Mouse (Mus musculus): Measurements from ENCODE around the gene C1s1. TPM values are rescaled to one million over a fixed set of nuclear protein-coding genes. Genes with fewer than 3 reads are reported as not detected.
"Not testable (repeated sequence)": the region's sequence is repeated elsewhere in the genome, so short reads cannot be mapped to it uniquely, and the experiment has no call there.

Gene C1s1
- polyA plus RNA-seq, 1 experiment = 50.4 TPM

DNA sequence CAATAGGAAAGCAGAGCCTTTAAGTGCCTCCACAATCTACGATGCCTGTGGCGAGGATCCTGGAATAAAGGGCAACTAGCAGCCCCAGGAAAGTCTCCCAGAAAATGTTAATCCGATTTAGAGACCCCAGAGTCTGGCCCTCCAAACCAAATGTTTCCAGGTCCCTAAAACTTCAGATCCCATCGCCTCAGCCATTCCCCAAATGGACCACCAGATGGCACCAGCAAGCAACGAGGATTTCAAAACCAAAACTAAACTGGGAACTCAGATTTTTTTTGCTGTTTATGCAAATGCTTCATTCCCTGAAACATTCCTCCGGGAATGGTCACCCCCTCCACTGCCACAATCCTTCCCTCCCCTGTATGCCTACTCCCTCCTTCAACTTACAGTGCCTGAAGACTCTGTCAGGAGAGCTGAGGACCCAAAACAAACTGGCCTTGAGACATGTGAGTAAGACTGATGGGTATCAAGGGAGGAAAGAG is 29.8 kb downstream of the C1s1 start, which contains the start of gene C1ra:
Gene C1ra, plus strand, starts transcription at position 51 of the 482 bp plus-strand sequence.
- Histone ChIP-seq H3K27ac (ENCODE audit: insufficient read depth, low read length) (peak within 1 kb of the TSS; percentile 49), H3K4me1 (ENCODE audit: control insufficient read depth, insufficient read depth, low read length) (no peaks in the 10 kb centered on the region), H3K4me3 (ENCODE audit: insufficient read depth, low read length) (no peak within 1 kb of the TSS)
- TF ChIP-seq CTCF (IDR thresholded peaks at IDR 0.05; ENCODE audit: borderline replicate concordance, insufficient read depth, low read length) (0 out of 2 replicates have a peak, but pooled peaks have one; percentile 23), POLR2A (IDR thresholded peaks at IDR 0.05; ENCODE audit: low read depth, low read length) (peak; percentile 37; the same call in 1 of the 2 replicates)

DNA sequence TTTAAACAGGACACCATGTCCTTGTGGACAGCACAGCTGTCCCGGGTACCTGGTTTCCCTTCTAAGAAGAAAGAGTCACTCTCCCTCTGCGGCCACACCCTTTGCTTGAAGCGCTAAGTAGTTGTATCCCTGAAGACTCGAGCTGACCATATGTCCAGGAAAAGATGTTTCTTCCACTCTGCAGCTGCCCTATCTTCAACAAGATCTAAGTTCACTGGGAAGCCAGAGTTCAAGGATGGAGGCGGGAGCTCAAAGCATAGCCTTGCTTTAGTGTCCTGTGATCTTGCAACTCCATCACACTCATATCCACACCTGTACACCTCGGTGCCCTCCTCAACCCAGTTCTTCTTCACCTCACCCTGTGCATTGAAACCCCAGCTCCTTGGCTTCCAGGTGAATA is 30.2 kb downstream of the C1s1 start:
- TF ChIP-seq POLR2A (IDR thresholded peaks at IDR 0.05; ENCODE audit: low read depth, low read length) (no peak), CTCF (IDR thresholded peaks at IDR 0.05; ENCODE audit: borderline replicate concordance, insufficient read depth, low read length) (no peak)
- no peak overlapping the region for H3K27ac ChIP-seq (ENCODE audit: insufficient read depth, low read length)
- H3K4me3 ChIP-seq (ENCODE audit: insufficient read depth, low read length) = no peak overlapping the region
- H3K4me1 ChIP-seq (ENCODE audit: control insufficient read depth, insufficient read depth, low read length) = no peaks in the 10 kb centered on the region

DNA sequence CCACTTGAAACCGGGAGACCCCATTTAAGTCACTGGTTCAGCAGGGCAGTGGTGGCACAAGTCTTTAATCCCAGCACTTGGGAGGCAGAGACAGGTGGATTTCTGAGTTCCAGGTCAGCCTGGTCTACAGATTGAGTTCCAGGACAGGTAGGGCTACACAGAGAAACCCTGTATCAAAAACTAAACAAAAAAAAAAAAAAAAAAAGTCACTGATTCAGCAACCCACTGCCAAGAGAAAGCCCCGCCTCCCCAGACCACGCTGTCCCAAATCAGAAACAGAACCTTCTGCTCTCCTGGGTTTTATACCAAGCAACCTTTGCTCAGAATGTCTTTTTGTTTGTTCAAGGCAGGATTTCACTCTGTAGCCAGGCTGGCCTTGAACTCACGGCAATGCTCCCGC is 33.0 kb downstream of the C1s1 start:
- H3K4me3 ChIP-seq (ENCODE audit: insufficient read depth, low read length); H3K27ac ChIP-seq (ENCODE audit: insufficient read depth, low read length); H3K4me1 ChIP-seq (ENCODE audit: control insufficient read depth, insufficient read depth, low read length): not testable (repeated sequence)

DNA sequence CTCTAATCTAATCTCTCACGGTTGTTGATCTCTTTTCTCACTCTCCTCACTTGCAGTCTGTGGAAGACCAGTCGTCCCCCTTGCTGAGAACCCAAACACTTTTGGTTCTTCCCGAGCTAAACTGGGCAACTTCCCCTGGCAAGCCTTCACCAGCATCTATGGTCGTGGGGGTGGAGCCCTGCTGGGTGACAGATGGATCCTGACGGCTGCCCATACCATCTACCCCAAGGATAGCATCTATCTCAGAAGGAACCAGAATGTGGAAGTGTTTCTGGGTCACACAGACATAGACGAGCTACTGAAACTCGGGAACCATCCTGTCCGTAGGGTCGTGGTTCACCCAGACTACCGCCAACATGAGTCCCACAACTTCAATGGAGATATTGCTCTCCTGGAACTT is 33.9 kb downstream of the C1s1 start:
- Histone ChIP-seq H3K4me3 (ENCODE audit: insufficient read depth, low read length) (no peak overlapping the region), H3K27ac (ENCODE audit: insufficient read depth, low read length) (no peak overlapping the region), H3K4me1 (ENCODE audit: control insufficient read depth, insufficient read depth, low read length) (no peaks in the 10 kb centered on the region)
- TF ChIP-seq CTCF (IDR thresholded peaks at IDR 0.05; ENCODE audit: borderline replicate concordance, insufficient read depth, low read length) (no peak), POLR2A (IDR thresholded peaks at IDR 0.05; ENCODE audit: low read depth, low read length) (no peak)

DNA sequence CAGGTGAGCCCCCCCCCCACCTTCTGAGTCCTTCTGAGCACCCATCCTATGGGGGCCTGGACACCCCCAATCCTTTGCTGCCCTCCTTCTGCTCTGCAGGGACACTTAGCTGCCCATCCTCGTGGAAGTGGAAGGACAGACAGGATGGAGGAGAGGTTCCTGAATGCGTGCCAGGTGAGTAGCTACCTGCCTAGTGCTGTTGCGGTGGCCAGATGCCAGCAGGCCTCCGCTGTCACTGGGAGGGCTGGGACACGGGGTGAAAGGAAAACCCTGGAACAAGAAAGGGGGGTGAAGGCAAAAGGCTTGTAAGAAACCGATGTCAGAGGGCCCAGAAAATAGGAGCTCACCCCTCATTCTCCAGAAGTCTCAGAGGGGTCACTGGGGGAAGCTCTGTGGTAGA is 35.2 kb downstream of the C1s1 start:
- TF ChIP-seq POLR2A (IDR thresholded peaks at IDR 0.05; ENCODE audit: low read depth, low read length) (no peak), CTCF (IDR thresholded peaks at IDR 0.05; ENCODE audit: borderline replicate concordance, insufficient read depth, low read length) (no peak)
- no peak overlapping the region for H3K27ac ChIP-seq (ENCODE audit: insufficient read depth, low read length)
- no peaks in the 10 kb centered on the region for H3K4me1 ChIP-seq (ENCODE audit: control insufficient read depth, insufficient read depth, low read length)
- H3K4me3 ChIP-seq (ENCODE audit: insufficient read depth, low read length) = no peak overlapping the region

DNA sequence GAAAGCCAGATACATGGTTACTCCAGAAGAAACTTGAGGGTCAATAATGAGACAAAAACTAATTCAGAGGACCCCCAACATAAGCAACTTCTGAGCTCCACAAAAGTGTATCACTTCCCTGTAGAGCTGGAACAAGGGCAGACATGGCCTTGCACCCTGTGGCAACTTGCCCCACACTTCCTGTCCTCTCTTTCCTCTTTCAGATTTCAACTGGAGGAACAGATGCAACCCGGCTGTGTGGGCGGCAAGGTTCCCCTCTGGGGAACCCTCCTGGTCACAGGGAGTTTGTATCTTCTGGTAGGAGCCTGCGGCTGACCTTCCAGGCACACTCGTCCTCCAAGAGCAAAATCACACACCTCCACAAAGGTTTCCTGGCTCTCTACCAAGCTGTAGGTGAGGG is 37.1 kb downstream of the C1s1 start:
- Histone ChIP-seq H3K4me3 (ENCODE audit: insufficient read depth, low read length) (no peak overlapping the region), H3K4me1 (ENCODE audit: control insufficient read depth, insufficient read depth, low read length) (peaks cover 3% of the 10 kb centered on the region; the same call in 1 of the 2 replicates), H3K27ac (ENCODE audit: insufficient read depth, low read length) (no peak overlapping the region)
- TF ChIP-seq CTCF (IDR thresholded peaks at IDR 0.05; ENCODE audit: borderline replicate concordance, insufficient read depth, low read length) (no peak), POLR2A (IDR thresholded peaks at IDR 0.05; ENCODE audit: low read depth, low read length) (no peak)

DNA sequence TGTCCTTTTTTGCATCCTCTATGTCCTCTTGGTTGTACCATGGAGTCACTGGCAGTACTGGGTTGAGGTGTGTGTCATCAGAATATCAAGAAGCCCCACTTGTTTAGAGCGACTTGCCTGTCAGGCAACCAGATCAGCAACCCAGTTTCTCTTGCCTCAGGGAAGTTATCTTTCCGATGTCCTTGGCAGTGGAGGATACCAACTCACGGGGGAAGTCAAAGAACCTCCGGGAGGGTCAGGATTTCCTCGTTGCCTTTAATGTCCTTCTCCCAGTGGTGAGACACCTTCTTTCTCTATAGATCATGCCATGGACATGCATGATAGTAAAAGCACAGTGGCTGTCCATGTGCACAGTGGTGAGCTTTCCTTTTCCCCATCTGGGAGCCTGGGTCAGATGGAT is 40.1 kb downstream of the C1s1 start:
- Histone ChIP-seq H3K4me1 (ENCODE audit: control insufficient read depth, insufficient read depth, low read length) (peaks cover 3% of the 10 kb centered on the region; the same call in 1 of the 2 replicates), H3K27ac (ENCODE audit: insufficient read depth, low read length) (no peak overlapping the region), H3K4me3 (ENCODE audit: insufficient read depth, low read length) (no peak overlapping the region)
- TF ChIP-seq POLR2A (IDR thresholded peaks at IDR 0.05; ENCODE audit: low read depth, low read length) (no peak), CTCF (IDR thresholded peaks at IDR 0.05; ENCODE audit: borderline replicate concordance, insufficient read depth, low read length) (no peak)

DNA sequence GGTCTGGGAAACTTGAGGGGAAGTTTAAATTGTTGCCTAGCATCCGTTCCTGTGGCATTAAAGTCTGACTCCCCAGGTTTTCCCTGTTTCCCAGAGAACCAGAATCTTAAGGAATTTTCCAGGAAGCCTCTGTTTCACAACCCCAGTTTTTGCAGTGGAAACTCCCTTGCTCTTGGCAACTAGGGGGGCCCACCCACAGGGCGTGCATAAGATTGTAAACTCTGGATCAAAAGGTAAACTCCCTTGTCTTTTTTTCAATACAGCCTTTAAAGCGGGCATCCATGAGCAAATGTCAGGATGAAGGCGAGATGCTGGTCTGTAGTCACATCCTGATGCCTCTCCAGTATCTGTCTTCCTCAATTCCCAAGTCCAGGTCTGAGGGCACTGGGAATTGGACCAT is 40.7 kb downstream of the C1s1 start:
- no peak overlapping the region for H3K27ac ChIP-seq (ENCODE audit: insufficient read depth, low read length)
- no peak for TF ChIP-seq CTCF (IDR thresholded peaks at IDR 0.05; ENCODE audit: borderline replicate concordance, insufficient read depth, low read length)
- TF ChIP-seq POLR2A (IDR thresholded peaks at IDR 0.05; ENCODE audit: low read depth, low read length) = no peak
- H3K4me1 ChIP-seq (ENCODE audit: control insufficient read depth, insufficient read depth, low read length) = peaks cover 3% of the 10 kb centered on the region; the same call in 1 of the 2 replicates
- no peak overlapping the region for H3K4me3 ChIP-seq (ENCODE audit: insufficient read depth, low read length)

DNA sequence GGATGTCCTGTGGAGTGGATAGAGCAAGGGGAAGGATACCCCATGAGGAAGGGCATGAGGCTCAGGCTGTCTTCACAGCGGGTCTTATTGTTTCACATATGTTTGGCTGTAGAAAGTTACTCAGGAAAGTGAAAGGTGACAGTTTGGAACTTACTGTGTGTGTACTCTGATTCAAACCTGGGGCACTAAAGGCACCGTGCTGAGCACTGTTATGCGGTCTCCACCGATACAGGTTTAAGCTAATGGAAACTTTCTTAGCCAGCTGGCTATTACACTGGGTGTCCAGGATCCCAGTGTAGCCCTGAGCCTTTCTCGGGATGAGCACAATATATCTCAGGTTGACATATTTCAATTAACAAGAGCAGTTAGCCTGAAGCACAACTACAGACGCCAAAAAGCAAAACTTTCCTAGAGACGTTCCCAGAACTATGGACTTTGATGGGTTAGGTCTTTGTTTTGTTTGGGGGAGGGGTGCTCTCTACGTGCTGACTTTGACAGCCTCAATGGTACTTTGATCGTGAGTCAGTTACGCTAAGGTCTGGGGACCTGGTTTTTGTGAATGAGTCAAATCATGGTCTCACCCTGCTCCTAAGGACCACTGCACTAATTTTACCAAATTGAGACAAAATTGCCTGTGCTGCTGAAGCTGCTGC is 42.1 kb downstream of the C1s1 start:
- no peak overlapping the region for H3K4me3 ChIP-seq (ENCODE audit: insufficient read depth, low read length)
- H3K4me1 ChIP-seq (ENCODE audit: control insufficient read depth, insufficient read depth, low read length) = peaks cover 3% of the 10 kb centered on the region; the same call in 1 of the 2 replicates
- TF ChIP-seq POLR2A (IDR thresholded peaks at IDR 0.05; ENCODE audit: low read depth, low read length) (no peak), CTCF (IDR thresholded peaks at IDR 0.05; ENCODE audit: borderline replicate concordance, insufficient read depth, low read length) (no peak)
- H3K27ac ChIP-seq (ENCODE audit: insufficient read depth, low read length) = no peak overlapping the region

GRCm38 (mm10) chr6:124496054-124496453 is 46.1 kb downstream of the C1s1 start:
- Histone ChIP-seq H3K27ac (ENCODE audit: insufficient read depth, low read length) (no peak overlapping the region), H3K4me1 (ENCODE audit: control insufficient read depth, insufficient read depth, low read length) (peaks cover 3% of the 10 kb centered on the region; the same call in 1 of the 2 replicates), H3K4me3 (ENCODE audit: insufficient read depth, low read length) (no peak overlapping the region)
- TF ChIP-seq CTCF (IDR thresholded peaks at IDR 0.05; ENCODE audit: borderline replicate concordance, insufficient read depth, low read length) (no peak), POLR2A (IDR thresholded peaks at IDR 0.05; ENCODE audit: low read depth, low read length) (no peak)
